Mouse (Mus musculus) Muller cell, postnatal 12 days (primary cell): ENCODE measurements at regions not wholly inside any gene's neighbourhood (a gene's known extent, or its start where the extent isn't known, plus 50 kb on each side); places are given as distances from the start of the nearest gene placed in this dataset.

ENCODE experiments used
- DNase-seq: peaks from one replicate; pipeline ENCODE4 v3.0.0-alpha.2; 2015; ENCODE audit errors: inconsistent ontology term

DNA sequence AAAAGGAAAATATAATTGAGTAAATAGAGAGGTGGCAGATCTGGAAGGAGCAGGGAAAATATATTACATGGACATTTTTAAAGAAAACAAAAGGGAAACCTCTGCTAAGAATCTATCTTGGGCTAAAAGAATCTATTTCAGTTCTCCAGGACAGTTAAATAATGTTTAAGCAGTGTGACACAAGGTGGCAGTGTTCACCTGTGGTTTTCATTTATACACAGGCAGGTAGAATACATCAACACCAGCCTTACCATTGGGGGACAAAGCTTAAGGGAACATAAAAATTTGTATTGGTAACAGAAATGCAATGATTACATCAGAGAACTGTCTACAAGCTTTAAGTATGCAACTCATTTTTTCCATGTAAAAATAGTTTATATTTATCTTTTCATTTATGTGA, 78.2 kb upstream of the Cldn34d start:
- DNase-seq: peak; percentile 0
